27 mouse cellular contexts compared by ENCODE assay signal in the genomic region with DNA sequence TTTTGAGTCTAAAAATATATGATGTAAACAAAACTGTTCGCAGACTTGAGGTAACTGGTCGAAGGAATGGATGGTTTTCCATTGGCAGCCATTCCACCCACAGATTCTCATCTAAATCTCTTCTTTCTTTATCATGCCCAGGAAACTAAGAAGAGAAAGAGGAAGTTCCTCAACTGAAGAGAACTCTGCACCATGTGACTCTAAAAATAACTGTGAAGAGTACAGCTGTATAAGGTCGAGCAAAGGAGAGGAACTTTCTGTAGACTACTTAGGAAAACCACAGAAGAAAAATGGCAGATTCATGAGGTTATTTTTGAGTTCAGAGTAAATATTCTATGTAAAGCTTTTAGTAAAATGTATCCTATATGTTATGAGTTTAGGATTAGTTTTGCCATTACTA.
"Had no signal": no experiment of that assay in that cellular context is flagged by ENCODE, and none has a peak within 500 bp of the region (broad histone marks: within the 10 kb centered on the region; RNA-seq: fewer than 3 reads in every experiment).

No protein-coding gene starts in this region.

- H3K27me3 ChIP-seq: heart, embryonic 13.5 days; heart, embryonic 15.5 days; hindbrain, embryonic 12.5 days; intestine, embryonic 15.5 days; kidney, embryonic 15.5 days; limb, embryonic 13.5 days; limb, embryonic 15.5 days; liver, embryonic 12.5 days had no signal

- H3K9me3 ChIP-seq: heart, embryonic 10.5 days; heart, embryonic 13.5 days; heart, embryonic 15.5 days; hindbrain, embryonic 10.5 days; hindbrain, embryonic 12.5 days; intestine, embryonic 15.5 days; kidney, embryonic 15.5 days; limb, embryonic 13.5 days; limb, embryonic 15.5 days; liver, embryonic 12.5 days had no signal

- H3K4me1 ChIP-seq: heart, embryonic 10.5 days; heart, embryonic 13.5 days; heart, embryonic 15.5 days; hindbrain, embryonic 10.5 days; hindbrain, embryonic 12.5 days; intestine, embryonic 15.5 days; kidney, embryonic 15.5 days; limb, embryonic 13.5 days; limb, embryonic 15.5 days; liver, embryonic 12.5 days had no signal

- H3K36me3 ChIP-seq: heart, embryonic 10.5 days; heart, embryonic 13.5 days; heart, embryonic 15.5 days; hindbrain, embryonic 10.5 days; hindbrain, embryonic 12.5 days; intestine, embryonic 15.5 days; kidney, embryonic 15.5 days; limb, embryonic 13.5 days; limb, embryonic 15.5 days; liver, embryonic 12.5 days had no signal

- H3K4me3 ChIP-seq: heart, embryonic 10.5 days; heart, embryonic 13.5 days; heart, embryonic 15.5 days; hindbrain, embryonic 10.5 days; hindbrain, embryonic 12.5 days; intestine, embryonic 15.5 days; kidney, embryonic 15.5 days; layer of hippocampus, adult 2 months; limb, embryonic 13.5 days; limb, embryonic 15.5 days; liver, embryonic 12.5 days had no signal

- H3K9ac ChIP-seq: heart, embryonic 13.5 days; heart, embryonic 15.5 days; hindbrain, embryonic 12.5 days; hindbrain, embryonic 14.5 days; intestine, embryonic 15.5 days; kidney, embryonic 15.5 days; limb, embryonic 13.5 days; limb, embryonic 15.5 days; liver, embryonic 12.5 days; liver, embryonic 14.5 days had no signal

- H3K4me2 ChIP-seq: heart, embryonic 13.5 days; heart, embryonic 15.5 days; hindbrain, embryonic 12.5 days; hindbrain, embryonic 14.5 days; intestine, embryonic 15.5 days; kidney, embryonic 15.5 days; limb, embryonic 13.5 days; limb, embryonic 15.5 days; liver, embryonic 12.5 days had no signal

- DNase-seq: gastrocnemius, postnatal 14 days; gastrocnemius, postnatal 36 days; heart, adult 18-20 months; heart, postnatal 14 days; heart, postnatal 36 days; kidney, adult 11 months; kidney, adult 2 months; kidney, adult 9 months; kidney, postnatal 14 days; kidney, postnatal 36 days; left cerebral cortex, postnatal 4 days had no signal

- H3K27ac ChIP-seq: heart, embryonic 10.5 days; heart, embryonic 13.5 days; heart, embryonic 15.5 days; hindbrain, embryonic 10.5 days; hindbrain, embryonic 12.5 days; hindbrain, embryonic 14.5 days; intestine, embryonic 15.5 days; kidney, embryonic 15.5 days; kidney, postnatal 0 days; layer of hippocampus, adult 2 months; limb, embryonic 13.5 days; limb, embryonic 15.5 days; liver, embryonic 12.5 days; liver, embryonic 14.5 days had no signal

- ATAC-seq: hindbrain, embryonic 16.5 days; inflammation-experienced regulatory T-cells, adult 6 months; intestine, embryonic 15.5 days; liver, embryonic 12.5 days had no signal
